Mouse (Mus musculus): ENCODE measurements around the gene Lin28b. TPM values are rescaled to one million over a fixed set of nuclear protein-coding genes. Genes with fewer than 3 reads are reported as not detected.

Lin28b gene
- polyA plus RNA-seq, 1 experiment from 2014 or later: 26.1 TPM

DNA sequence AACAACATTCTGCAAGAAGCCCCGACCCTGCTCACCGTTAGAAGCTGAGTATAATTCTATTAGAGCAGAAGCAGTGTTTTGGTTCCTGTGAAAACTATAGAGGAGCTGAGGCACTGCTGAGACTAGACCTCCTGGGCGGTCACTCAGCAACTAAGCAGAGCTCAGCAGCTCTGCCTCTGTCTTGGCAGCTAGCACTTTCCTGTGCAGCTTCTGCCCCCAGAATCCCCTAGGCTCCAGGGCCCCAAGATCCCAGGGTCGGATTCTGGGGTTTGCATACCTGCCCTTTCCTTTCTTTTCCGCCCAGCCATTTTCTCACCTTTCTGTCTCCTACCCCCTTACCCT is 13.1 kb downstream of the Lin28b start:
- no peak overlapping the region for H3K4me3 ChIP-seq (ENCODE audit: low read depth, low read length)
- H3K9ac ChIP-seq (ENCODE audit: low read length): 0 out of 2 replicates have a peak overlapping the region, but pooled peaks have one; percentile 1
- ATAC-seq (ENCODE audit: insufficient number of reproducible peaks, low FRiP score, low TSS enrichment, low read depth): no peak
- H3K36me3 ChIP-seq (ENCODE audit: control insufficient read depth, insufficient read depth, low read length): no peaks in the 10 kb centered on the region
- H3K9me3 ChIP-seq (ENCODE audit: control insufficient read depth, low read length): no peaks in the 10 kb centered on the region
- H3K4me2 ChIP-seq (ENCODE audit: low read depth, severe bottlenecking): peak overlapping the region; percentile 53
- peak; percentile 52 for DNase-seq (ENCODE audit: low spot score)
- H3K27ac ChIP-seq (replicated peaks; ENCODE audit: low read depth, low read length): peak overlapping the region; percentile 68
- no peaks in the 10 kb centered on the region for H3K27me3 ChIP-seq (ENCODE audit: control insufficient read depth, insufficient read depth, low read length)
- peaks cover 9% of the 10 kb centered on the region for H3K4me1 ChIP-seq (ENCODE audit: control insufficient read depth, insufficient read depth, low read length)
- 4% methylated on average over 5 of the region's 5 CpGs for WGBS

DNA sequence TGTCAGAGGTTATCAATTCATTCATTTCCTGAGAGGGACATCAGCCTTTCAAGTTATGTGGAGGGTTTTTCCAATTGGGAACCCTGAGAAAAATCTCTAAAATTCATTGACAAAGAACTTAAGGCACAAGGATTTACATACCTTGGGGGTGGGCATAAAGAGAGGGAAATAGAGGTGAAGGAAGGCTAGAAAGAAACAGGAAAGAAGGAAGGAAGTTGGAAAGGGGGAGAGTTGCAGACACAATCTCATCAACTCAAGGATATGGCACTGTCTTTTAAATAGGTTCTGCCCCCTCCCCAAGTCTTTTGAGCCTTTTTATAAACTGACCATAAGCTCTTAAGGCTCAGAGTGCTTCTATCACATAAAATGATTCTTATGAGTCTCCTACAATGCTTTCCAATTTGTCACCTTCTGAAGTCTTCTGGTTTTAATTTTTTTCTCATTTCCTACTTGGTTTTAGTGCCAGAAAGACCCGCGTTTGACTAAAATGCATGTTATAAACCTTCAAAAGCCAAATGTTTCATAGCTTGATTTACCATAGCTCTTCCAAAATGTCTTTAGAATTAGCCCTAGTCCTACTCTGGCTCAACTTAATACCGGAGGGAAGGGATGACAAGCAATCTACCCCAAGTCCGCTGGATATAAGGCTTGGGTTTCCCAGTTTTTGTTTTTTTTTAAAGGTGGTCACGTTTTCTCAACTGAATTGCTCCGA is 13.6 kb downstream of the Lin28b start:
- DNase-seq (ENCODE audit: low spot score) (no peak), ATAC-seq (ENCODE audit: insufficient number of reproducible peaks, low FRiP score, low TSS enrichment, low read depth) (no peak)
- no peaks in the 10 kb centered on the region for H3K36me3 ChIP-seq (ENCODE audit: control insufficient read depth, insufficient read depth, low read length)
- no peaks in the 10 kb centered on the region for H3K9me3 ChIP-seq (ENCODE audit: control insufficient read depth, low read length)
- H3K27ac ChIP-seq (replicated peaks; ENCODE audit: low read depth, low read length): peak overlapping the region; percentile 68; the same call in 1 of the 2 replicates
- H3K27me3 ChIP-seq (ENCODE audit: control insufficient read depth, insufficient read depth, low read length): no peaks in the 10 kb centered on the region
- no peak overlapping the region for H3K4me3 ChIP-seq (ENCODE audit: low read depth, low read length)
- 1% methylated on average over 6 of the region's 6 CpGs for WGBS
- H3K4me2 ChIP-seq (ENCODE audit: low read depth, severe bottlenecking): peak overlapping the region; percentile 53
- peaks cover 9% of the 10 kb centered on the region for H3K4me1 ChIP-seq (ENCODE audit: control insufficient read depth, insufficient read depth, low read length)
- no peak overlapping the region for H3K9ac ChIP-seq (ENCODE audit: low read length)

DNA sequence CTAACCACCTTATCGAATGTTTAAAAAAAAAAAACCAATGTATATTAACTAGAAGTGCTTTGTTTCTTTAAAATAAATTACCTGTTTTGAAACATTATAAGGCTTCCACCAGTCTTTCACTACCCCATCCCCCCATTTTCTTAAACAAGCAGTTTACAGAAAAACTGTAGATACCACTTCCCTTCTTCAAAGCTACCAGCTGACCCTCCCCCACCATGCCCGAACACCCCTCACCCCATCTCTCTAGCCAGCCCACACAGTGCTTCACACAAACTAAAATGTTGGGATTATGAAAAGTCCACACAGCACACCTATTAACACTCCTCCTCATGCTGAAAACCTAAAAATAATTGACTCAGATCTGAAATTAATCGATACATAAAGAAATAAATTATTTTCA is 14.9 kb downstream of the Lin28b start:
- WGBS: 11% methylated on average over 3 of the region's 3 CpGs
- Histone ChIP-seq H3K27me3 (ENCODE audit: control insufficient read depth, insufficient read depth, low read length) (no peaks in the 10 kb centered on the region), H3K4me1 (ENCODE audit: control insufficient read depth, insufficient read depth, low read length) (peaks cover 9% of the 10 kb centered on the region), H3K9me3 (ENCODE audit: control insufficient read depth, low read length) (no peaks in the 10 kb centered on the region), H3K27ac (replicated peaks; ENCODE audit: low read depth, low read length) (no peak overlapping the region), H3K4me2 (ENCODE audit: low read depth, severe bottlenecking) (peak overlapping the region; percentile 58), H3K36me3 (ENCODE audit: control insufficient read depth, insufficient read depth, low read length) (no peaks in the 10 kb centered on the region), H3K9ac (ENCODE audit: low read length) (no peak overlapping the region), H3K4me3 (ENCODE audit: low read depth, low read length) (no peak overlapping the region)
- ATAC-seq (ENCODE audit: insufficient number of reproducible peaks, low FRiP score, low TSS enrichment, low read depth): no peak
- DNase-seq (ENCODE audit: low spot score): no peak

DNA sequence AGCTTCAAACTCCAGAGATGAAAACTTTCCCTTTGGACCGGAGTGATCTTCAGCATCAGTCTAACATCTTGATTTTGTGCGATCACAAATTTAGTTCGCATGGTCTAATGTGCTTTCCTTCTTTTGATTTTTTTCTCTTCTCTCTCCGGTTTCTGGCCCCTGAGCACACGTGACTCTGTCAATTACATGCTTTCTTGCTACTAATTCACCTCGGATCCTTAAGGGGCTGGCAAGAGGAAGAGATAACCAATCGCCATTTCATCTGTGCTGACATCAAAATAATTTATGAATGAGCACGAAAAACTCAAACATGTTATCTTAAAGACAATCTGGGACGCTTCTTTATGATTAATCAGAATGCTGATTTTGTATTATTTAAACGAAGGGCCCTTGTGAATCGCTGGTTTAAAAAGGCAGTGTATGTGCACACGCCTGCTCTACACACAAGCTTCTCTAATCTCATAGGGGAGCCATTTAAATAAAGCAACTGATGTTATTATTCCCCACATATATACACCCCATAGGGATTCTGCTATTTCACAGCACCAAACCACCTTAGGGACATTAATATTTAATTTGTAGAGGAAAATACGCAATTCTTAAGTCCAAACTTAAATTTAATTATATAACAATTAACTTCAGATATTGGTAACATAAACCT is 16.0 kb downstream of the Lin28b start:
- under 1% methylated on average over 13 of the region's 13 CpGs for WGBS
- peaks cover 9% of the 10 kb centered on the region for H3K4me1 ChIP-seq (ENCODE audit: control insufficient read depth, insufficient read depth, low read length)
- peak; percentile 58; the same call in 1 of the 2 replicates for ATAC-seq (ENCODE audit: insufficient number of reproducible peaks, low FRiP score, low TSS enrichment, low read depth)

DNA sequence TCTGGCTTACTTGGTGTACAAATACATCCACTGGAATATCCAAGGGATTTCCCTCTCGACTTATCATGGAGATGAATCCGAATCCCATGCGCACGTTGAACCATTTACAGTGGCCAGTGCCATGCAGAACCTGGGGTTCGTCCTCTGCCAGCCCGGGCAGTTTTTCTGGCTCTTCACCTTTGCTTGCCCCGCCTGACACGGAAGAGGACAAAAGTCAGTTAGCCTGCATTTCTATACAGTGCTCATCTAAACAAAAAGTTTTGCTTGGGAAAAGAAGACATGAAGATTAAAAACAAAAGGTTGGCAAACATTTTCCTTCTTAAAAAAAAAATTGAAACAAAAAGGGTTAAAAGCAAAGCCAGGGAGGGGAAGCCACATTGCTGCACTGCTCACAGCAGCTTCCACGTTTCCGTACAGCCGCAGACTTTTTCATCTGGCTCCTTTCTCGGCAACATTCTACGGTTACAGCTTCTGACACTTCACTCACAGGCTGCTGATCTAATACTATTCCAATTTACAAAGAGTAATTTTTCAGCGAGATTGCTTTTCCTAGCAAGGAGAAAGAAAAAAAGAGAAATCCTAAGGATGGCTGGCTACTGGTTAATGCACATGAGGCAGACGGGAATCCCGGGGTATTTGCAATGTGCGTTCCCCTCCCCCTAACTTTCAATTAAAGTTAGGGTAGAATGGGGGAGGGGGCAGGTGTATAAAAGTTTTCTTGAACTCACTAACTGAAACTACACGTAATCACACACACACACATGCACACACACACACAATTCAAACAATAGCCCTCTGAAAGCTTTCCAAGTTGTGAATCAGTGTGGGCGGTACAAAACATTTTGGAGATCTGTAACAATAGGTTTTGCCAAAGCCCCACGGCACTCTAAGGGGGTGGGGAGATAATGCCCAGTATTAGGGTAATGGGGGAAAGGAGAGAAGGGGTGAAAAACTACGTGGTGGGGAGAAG is 16.9 kb downstream of the Lin28b start:
- 2% methylated on average over 21 of the region's 21 CpGs for WGBS
- Histone ChIP-seq H3K9me3 (ENCODE audit: control insufficient read depth, low read length) (no peaks in the 10 kb centered on the region), H3K4me1 (ENCODE audit: control insufficient read depth, insufficient read depth, low read length) (peaks cover 9% of the 10 kb centered on the region), H3K27ac (replicated peaks; ENCODE audit: low read depth, low read length) (peak overlapping the region; percentile 90), H3K4me3 (ENCODE audit: low read depth, low read length) (peak overlapping the region; percentile 56), H3K9ac (ENCODE audit: low read length) (peak overlapping the region; percentile 84), H3K36me3 (ENCODE audit: control insufficient read depth, insufficient read depth, low read length) (no peaks in the 10 kb centered on the region), H3K4me2 (ENCODE audit: low read depth, severe bottlenecking) (peak overlapping the region; percentile 75), H3K27me3 (ENCODE audit: control insufficient read depth, insufficient read depth, low read length) (no peaks in the 10 kb centered on the region)
- ATAC-seq (ENCODE audit: insufficient number of reproducible peaks, low FRiP score, low TSS enrichment, low read depth) (peak; percentile 60; the same call in 1 of the 2 replicates), DNase-seq (ENCODE audit: low spot score) (peak; percentile 74)

More for the DNA sequence above, 16.0 kb downstream of the Lin28b start:
- H3K27ac ChIP-seq (replicated peaks; ENCODE audit: low read depth, low read length): peak overlapping the region; percentile 90
- H3K9me3 ChIP-seq (ENCODE audit: control insufficient read depth, low read length): no peaks in the 10 kb centered on the region
- H3K36me3 ChIP-seq (ENCODE audit: control insufficient read depth, insufficient read depth, low read length): no peaks in the 10 kb centered on the region
- DNase-seq (ENCODE audit: low spot score): no peak
- peak overlapping the region; percentile 75 for H3K4me2 ChIP-seq (ENCODE audit: low read depth, severe bottlenecking)
- peak overlapping the region; percentile 84 for H3K9ac ChIP-seq (ENCODE audit: low read length)
- H3K27me3 ChIP-seq (ENCODE audit: control insufficient read depth, insufficient read depth, low read length): no peaks in the 10 kb centered on the region
- peak overlapping the region; percentile 56 for H3K4me3 ChIP-seq (ENCODE audit: low read depth, low read length)

DNA sequence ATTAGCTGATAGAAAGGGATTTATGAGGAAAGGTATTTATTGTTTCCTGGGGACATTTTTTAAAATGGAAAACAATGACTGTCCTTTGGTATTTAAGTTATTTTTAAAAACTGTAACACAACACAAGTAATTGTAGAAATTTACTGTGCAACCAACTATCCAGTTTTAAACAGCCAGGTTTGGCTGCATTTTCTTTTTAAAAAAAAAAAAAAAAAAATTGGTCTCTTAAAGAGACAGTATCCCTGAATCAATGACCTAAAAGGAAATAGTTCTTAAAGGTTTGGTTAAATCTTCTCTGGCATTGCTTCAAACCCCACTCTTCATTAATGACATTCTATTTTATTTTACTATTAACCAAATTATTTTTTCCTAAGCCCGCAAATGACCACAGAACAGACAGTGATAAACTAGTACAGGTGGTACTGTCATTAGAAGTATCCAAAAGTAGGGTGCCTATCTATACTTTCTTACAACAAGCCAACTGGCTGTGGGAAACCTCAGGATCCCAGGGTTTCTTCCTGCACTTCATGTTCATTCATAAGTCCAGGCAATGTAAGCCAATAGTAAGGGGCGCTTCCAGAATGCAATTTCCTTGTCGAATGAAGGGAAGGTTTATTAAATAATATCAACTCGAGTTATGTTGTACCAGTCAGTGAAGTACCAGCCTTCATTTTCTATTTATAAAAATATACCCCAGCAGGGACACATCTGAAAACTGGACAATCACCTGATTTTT is 17.8 kb downstream of the Lin28b start:
- Histone ChIP-seq H3K9ac (ENCODE audit: low read length) (peak overlapping the region; percentile 35; the same call in 1 of the 2 replicates), H3K4me1 (ENCODE audit: control insufficient read depth, insufficient read depth, low read length) (peaks cover 9% of the 10 kb centered on the region), H3K27ac (replicated peaks; ENCODE audit: low read depth, low read length) (no peak overlapping the region; the same call in 1 of the 2 replicates), H3K4me3 (ENCODE audit: low read depth, low read length) (peak overlapping the region; percentile 56), H3K36me3 (ENCODE audit: control insufficient read depth, insufficient read depth, low read length) (no peaks in the 10 kb centered on the region), H3K4me2 (ENCODE audit: low read depth, severe bottlenecking) (peak overlapping the region; percentile 75), H3K9me3 (ENCODE audit: control insufficient read depth, low read length) (no peaks in the 10 kb centered on the region), H3K27me3 (ENCODE audit: control insufficient read depth, insufficient read depth, low read length) (no peaks in the 10 kb centered on the region)
- ATAC-seq (ENCODE audit: insufficient number of reproducible peaks, low FRiP score, low TSS enrichment, low read depth) (no peak), DNase-seq (ENCODE audit: low spot score) (no peak)
- 35% methylated on average over 4 of the region's 4 CpGs for whole genome bisulfite sequencing

DNA sequence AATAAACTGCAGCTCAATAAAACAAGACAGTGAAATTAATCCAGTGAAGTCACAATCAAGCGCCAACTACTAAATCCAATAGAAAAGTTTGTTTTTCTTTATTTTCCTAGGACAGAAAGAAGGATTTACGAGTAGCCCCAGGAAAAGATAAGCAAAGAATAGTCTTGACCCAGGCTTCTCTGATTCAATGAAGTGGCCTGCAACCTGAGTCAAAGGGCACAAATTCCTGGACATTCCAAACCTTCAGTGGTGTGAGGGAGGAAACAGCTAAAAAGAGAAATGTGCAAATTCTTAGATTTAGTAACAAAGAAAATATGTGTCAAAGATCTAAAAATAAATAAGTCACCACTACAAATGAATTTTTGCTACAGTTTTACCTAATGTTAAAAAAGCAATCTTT is 27.6 kb downstream of the Lin28b start:
- ATAC-seq (ENCODE audit: insufficient number of reproducible peaks, low FRiP score, low TSS enrichment, low read depth) (no peak), DNase-seq (ENCODE audit: low spot score) (no peak)
- Histone ChIP-seq H3K27ac (replicated peaks; ENCODE audit: low read depth, low read length) (no peak overlapping the region), H3K4me1 (ENCODE audit: control insufficient read depth, insufficient read depth, low read length) (no peaks in the 10 kb centered on the region), H3K9me3 (ENCODE audit: control insufficient read depth, low read length) (no peaks in the 10 kb centered on the region), H3K4me2 (ENCODE audit: low read depth, severe bottlenecking) (no peak overlapping the region), H3K4me3 (ENCODE audit: low read depth, low read length) (no peak overlapping the region), H3K9ac (ENCODE audit: low read length) (no peak overlapping the region), H3K27me3 (ENCODE audit: control insufficient read depth, insufficient read depth, low read length) (no peaks in the 10 kb centered on the region), H3K36me3 (ENCODE audit: control insufficient read depth, insufficient read depth, low read length) (no peaks in the 10 kb centered on the region)
- 48% methylated on average over 2 of the region's 2 CpGs for WGBS

Measured in limb, embryonic 11.5 days (tissue).